Mouse (Mus musculus): ENCODE data around the gene Trhr2. TPM values are rescaled to one million over a fixed set of nuclear protein-coding genes. Genes with fewer than 3 reads are reported as not detected.

The Trhr2 gene
- polyA plus RNA-seq, 1 experiment: 0.10 TPM

GRCm38 (mm10) chr8:122316402-122316801 lies 44.1 kb downstream of the Trhr2 start:
- TF ChIP-seq POLR2A (IDR thresholded peaks at IDR 0.05; ENCODE audit: borderline replicate concordance, extremely low read depth, insufficient read depth, insufficient read length, poor library complexity, severe bottlenecking): no peak
- no peak for TF ChIP-seq CTCF (IDR thresholded peaks at IDR 0.05; ENCODE audit: borderline replicate concordance, extremely low read depth, insufficient read depth, insufficient read length)
- DNase-seq (ENCODE audit: low read depth): no peak

GRCm38 (mm10) chr8:122314899-122315496 lies 45.5 kb downstream of the Trhr2 start:
- TF ChIP-seq CTCF (IDR thresholded peaks at IDR 0.05; ENCODE audit: borderline replicate concordance, extremely low read depth, insufficient read depth, insufficient read length) (no peak), POLR2A (IDR thresholded peaks at IDR 0.05; ENCODE audit: borderline replicate concordance, extremely low read depth, insufficient read depth, insufficient read length, poor library complexity, severe bottlenecking) (no peak)
- no peak for DNase-seq (ENCODE audit: low read depth)

- DNase-seq (ENCODE audit: low read depth): no peak
- TF ChIP-seq POLR2A (IDR thresholded peaks at IDR 0.05; ENCODE audit: borderline replicate concordance, extremely low read depth, insufficient read depth, insufficient read length, poor library complexity, severe bottlenecking): no peak
- TF ChIP-seq CTCF (IDR thresholded peaks at IDR 0.05; ENCODE audit: borderline replicate concordance, extremely low read depth, insufficient read depth, insufficient read length): no peak
Observed at GRCm38 (mm10) chr8:122313310-122313709, 47.2 kb downstream of the Trhr2 start.

- DNase-seq (ENCODE audit: low read depth): no peak
- TF ChIP-seq POLR2A (IDR thresholded peaks at IDR 0.05; ENCODE audit: borderline replicate concordance, extremely low read depth, insufficient read depth, insufficient read length, poor library complexity, severe bottlenecking) (no peak), CTCF (IDR thresholded peaks at IDR 0.05; ENCODE audit: borderline replicate concordance, extremely low read depth, insufficient read depth, insufficient read length) (no peak)
Observed at GRCm38 (mm10) chr8:122312553-122312952, 48.0 kb downstream of the Trhr2 start.

GRCm38 (mm10) chr8:122311115-122311514 lies 49.4 kb downstream of the Trhr2 start:
- no peak for TF ChIP-seq POLR2A (IDR thresholded peaks at IDR 0.05; ENCODE audit: borderline replicate concordance, extremely low read depth, insufficient read depth, insufficient read length, poor library complexity, severe bottlenecking)
- TF ChIP-seq CTCF (IDR thresholded peaks at IDR 0.05; ENCODE audit: borderline replicate concordance, extremely low read depth, insufficient read depth, insufficient read length): no peak
- no peak for DNase-seq (ENCODE audit: low read depth)

- TF ChIP-seq POLR2A (IDR thresholded peaks at IDR 0.05; ENCODE audit: borderline replicate concordance, extremely low read depth, insufficient read depth, insufficient read length, poor library complexity, severe bottlenecking) (no peak), CTCF (IDR thresholded peaks at IDR 0.05; ENCODE audit: borderline replicate concordance, extremely low read depth, insufficient read depth, insufficient read length) (no peak)
- no peak for DNase-seq (ENCODE audit: low read depth)
Observed at GRCm38 (mm10) chr8:122309272-122309671, 51.3 kb downstream of the Trhr2 start.

GRCm38 (mm10) chr8:122307836-122308235 lies 52.7 kb downstream of the Trhr2 start:
- TF ChIP-seq CTCF (IDR thresholded peaks at IDR 0.05; ENCODE audit: borderline replicate concordance, extremely low read depth, insufficient read depth, insufficient read length) (no peak), POLR2A (IDR thresholded peaks at IDR 0.05; ENCODE audit: borderline replicate concordance, extremely low read depth, insufficient read depth, insufficient read length, poor library complexity, severe bottlenecking) (no peak)

More at GRCm38 (mm10) chr8:122307836-122308235, 52.7 kb downstream of the Trhr2 start:
- peak; percentile 81 for DNase-seq (ENCODE audit: low read depth)

Other genes starting within 250 kb of the Trhr2 start
- gene Zfpm1, start 78.6 kb downstream of the Trhr2 start, polyA plus RNA-seq (2012; rRNA removed): 8.1 and 16.9 TPM in 2 replicates
- 44.5 and 51.8 TPM in 2 replicates for gene Zc3h18, start 15.9 kb upstream of the Trhr2 start, polyA plus RNA-seq (2012; rRNA removed)
- gene Il17c, start 61.3 kb upstream of the Trhr2 start, polyA plus RNA-seq (2012; rRNA removed): 0.92 and 0.97 TPM in 2 replicates
- 22.3 and 25.7 TPM in 2 replicates for gene Cyba, start 72.2 kb upstream of the Trhr2 start, polyA plus RNA-seq (2012; rRNA removed)
- 60.8 and 63.9 TPM in 2 replicates for gene Mvd, start 82.7 kb upstream of the Trhr2 start, polyA plus RNA-seq (2012; rRNA removed)
- gene Snai3, start 100.0 kb upstream of the Trhr2 start, polyA plus RNA-seq (2012; rRNA removed): not detected in 2 replicates
- gene Rnf166, start 115.3 kb upstream of the Trhr2 start, polyA plus RNA-seq (2012; rRNA removed): 59.5 and 80.9 TPM in 2 replicates
- gene Ctu2, start 115.4 kb upstream of the Trhr2 start, polyA plus RNA-seq (2012; rRNA removed): 58.5 and 74.9 TPM in 2 replicates
- gene Piezo1, start 190.6 kb upstream of the Trhr2 start, polyA plus RNA-seq (2012; rRNA removed): 12.8 and 13.4 TPM in 2 replicates
- gene Cdt1, start 207.3 kb upstream of the Trhr2 start, polyA plus RNA-seq (2012; rRNA removed): 21.3 and 31.8 TPM in 2 replicates
- 103 and 126 TPM in 2 replicates for gene Aprt, start 216.2 kb upstream of the Trhr2 start, polyA plus RNA-seq (2012; rRNA removed)